Mouse (Mus musculus) thymus, postnatal 10 days (tissue): ENCODE measurements around the gene Wbp2.

Source experiments
- DNase-seq, 2 experiments: peaks; one replicate each; pipeline ENCODE4 v3.0.0; 2021; ENCODE audit warnings: low spot score in 2 of 2

The Wbp2 gene

DNA sequence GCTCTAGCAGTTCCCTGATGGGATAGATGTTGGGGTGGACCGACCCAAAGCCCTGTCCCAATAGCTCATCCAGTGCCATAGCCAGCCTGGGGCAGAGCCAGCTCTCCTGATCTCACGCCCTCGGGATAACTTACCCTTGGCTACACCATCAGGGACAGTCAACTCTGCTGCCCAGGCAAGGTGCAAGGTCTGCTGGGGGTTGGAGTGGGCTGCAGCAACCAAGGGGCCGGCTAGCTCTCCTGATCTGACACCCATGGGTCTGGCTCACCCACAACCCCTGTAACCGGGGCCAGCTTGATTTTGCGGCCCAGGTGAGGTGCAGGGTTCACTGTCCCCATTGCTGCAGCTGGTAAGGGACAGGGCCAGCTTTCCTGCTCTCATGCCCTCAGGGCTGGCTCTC lies 4.8 kb upstream of the Wbp2 start:
- DNase-seq, result no peak

DNA sequence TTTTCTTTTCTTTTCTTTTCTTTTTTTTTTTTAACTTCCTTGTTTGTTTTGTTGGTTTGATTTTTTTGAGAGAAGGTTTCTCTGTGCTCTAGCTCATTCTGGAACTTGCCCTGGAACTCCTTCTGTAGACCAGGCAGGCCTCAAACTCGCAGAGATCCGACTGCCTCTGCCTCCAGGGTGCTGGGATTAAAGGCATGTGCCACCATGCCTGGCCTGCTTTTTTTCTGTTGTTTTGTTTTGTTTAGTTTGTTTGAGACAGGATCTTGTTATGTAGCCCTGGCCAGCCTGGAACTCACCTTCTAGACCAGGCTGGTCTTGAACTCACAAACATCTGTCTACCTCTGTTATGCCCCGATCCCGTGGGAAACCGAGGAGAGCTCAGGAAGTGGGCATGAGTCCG lies 2.8 kb upstream of the Wbp2 start:
- DNase-seq, result no peak

DNA sequence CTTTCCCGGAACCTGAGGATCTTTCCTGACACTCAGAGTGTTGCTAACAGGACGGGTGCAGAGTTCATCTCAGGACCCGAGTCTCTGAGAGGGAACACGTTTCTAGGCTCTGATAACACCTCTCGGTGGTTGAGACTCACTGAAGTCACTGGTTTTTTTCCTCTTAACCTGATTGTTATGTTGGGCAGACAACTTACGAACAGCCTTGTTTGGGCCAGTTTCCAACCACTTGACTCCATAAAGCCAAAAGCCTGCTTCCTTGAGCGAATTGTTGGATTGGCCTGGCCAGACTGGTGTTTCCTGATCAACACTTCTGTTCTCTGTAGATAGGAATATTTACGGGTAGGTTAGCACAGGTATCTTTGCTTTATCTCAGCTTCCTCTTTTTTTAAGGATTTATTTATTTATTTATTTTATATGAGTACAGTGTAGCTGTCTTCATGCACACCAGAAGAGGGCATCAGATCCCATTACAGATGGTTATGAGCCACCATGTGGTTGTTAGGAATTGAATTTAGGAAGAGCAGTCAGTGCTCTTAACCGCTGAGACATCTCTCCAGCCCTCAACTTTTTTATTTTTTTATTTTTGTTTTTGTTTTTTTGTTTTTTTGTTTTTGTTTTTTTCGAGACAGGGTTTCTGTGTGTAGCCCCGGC lies 2.1 kb upstream of the Wbp2 start:
- DNase-seq, result no peak

DNA sequence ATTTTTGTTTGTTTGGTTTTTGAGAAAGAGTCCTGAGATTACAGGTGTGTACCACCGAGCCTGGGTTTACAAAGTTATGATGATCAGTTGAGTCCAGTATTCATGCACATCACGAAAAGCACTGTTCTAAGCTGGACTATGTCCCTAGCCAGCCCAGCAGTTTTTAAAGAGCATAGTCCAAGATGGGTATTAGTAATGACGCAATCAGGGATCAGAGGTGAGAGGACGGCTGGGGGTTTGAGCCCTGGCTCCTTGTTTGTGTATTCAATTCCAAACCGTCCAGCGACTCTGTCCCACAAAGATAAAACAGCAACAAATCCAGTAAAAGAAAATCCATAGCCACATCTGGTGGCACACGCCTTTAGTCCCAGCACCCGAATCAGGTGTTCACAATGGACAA lies 1.4 kb upstream of the Wbp2 start:
- no peak for DNase-seq

DNA sequence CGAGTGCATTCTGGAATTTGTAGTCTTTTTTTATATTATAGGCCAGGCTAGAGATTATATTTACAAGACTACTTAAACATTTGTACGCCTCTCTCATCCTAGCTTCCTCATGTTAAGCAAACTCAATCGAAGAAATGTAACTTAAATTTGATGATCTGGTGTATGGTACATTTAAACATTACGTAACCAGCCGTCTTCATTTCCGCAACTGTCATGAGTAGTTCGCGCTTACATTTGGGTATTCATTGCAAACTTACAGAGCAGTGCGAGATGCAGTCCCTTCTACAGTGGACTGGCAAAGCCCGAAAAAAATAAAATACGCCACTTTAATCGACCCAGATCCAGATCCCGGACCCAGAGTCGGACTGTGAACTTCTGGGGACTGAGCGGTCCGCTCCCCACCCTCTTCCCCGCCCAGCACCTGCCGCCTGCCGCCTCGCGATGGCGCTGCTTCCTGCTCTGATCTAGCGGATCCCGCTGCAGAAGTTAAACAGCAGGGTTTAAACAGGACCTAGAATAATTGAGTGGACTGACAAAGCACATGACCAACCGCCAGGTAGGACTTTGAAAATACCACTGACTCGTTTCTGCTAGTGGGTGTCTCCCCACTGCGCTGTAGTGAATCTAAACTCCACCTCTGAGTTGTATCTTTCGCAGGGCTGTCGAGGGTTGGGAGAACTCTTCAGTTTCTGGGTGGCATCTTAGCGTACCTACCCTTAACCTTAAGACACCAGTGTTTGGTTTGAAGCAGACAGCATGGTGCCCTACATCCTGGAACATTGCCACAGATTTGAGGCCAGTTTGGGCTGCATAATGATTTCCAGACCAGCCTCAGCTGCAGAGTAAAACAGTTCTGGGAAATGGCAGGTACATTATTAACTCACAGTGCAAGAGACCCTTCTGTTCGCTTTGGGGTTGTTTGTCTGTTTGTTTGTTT lies 667 bp upstream of the Wbp2 start:
- peak; percentile 84 to 88 for DNase-seq

DNA sequence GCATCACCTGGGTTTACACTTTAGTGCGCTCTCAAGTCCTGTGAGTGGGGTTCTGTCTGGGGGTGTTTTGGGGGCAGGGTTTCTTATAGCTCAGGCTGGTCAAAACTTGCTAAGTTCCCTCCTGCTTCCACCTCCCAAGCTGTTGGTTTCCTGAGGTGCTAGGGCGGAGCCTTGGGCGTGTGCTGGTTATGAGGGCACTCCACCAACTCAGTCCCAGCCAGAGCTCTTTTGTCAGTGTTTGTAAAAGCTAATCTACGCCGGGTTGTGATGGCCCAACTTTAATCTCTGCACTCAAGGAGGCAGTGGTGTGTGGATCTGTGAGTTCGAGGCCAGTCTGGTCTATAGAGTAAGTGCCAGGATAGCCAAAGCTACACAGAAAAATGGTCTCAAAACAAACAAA lies 2.6 kb downstream of the Wbp2 start:
- DNase-seq, result no peak

DNA sequence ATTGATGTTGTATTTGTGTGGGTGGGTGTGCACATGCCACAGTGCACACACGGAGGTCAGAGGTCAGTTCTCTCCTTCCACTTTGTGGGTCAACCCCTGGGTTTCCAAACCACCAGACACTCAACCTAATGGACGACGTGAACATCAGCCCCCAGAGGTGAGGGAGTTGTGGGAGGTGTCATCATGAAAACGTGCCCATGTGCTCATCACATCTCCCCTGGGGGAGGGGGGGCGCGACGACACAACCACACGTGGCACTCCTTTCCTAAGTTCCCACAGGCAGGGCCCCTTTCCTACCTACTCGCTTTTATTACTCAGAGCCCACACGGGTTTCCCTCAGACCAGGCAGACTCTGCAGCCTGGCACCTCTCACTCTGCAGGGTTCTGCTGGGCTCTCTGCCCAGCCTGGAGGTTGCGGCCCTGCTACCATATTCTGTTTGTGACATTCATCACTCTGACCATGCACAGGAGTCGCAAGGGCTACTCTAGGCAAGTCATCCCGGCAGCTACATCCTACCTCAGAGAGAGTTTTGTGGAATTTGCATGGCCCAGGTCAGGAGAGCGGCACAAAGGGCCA lies 3.6 kb downstream of the Wbp2 start:
- no peak for DNase-seq

DNA sequence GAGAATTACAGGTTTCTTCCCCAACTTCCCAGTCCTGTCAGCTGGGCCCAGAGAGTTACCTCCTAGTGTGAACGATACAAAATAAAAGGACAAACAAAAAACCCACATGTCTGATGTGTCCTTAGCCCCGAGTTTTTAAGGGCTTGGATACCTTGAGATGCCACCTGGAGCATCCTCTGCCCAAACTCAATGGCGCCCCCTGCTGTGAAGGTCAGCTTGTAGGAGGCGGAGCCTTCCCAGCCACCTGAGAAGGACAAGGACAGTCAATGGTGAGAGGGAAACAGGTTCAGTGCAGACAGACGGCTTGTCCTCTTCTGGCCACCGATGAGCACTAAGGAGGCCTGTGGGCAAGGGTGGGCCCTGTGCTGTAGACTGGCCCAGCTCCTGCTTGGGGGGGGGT lies 5.7 kb downstream of the Wbp2 start:
- peak; percentile 61 to 89 for DNase-seq

DNA sequence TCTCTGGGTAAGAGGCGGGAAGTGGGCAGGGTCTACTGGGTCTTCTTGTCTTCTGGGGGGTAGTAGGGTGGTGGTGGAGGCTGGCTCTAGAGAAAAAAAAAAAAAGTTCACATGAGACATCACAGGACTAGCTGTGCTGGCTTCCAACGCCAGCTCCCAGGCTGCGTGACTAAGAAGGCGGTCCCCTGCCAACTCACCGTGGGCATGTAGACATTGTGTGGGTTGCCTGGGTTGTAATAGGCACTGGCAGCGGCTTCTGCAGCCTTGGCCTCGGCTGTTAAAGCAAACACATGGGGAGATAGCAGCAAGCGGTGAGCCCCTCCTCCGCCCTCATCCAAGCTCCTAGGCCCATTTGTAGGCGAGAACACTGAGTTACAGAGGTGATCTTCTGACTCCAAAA lies 7.3 kb downstream of the Wbp2 start:
- DNase-seq, result no peak

DNA sequence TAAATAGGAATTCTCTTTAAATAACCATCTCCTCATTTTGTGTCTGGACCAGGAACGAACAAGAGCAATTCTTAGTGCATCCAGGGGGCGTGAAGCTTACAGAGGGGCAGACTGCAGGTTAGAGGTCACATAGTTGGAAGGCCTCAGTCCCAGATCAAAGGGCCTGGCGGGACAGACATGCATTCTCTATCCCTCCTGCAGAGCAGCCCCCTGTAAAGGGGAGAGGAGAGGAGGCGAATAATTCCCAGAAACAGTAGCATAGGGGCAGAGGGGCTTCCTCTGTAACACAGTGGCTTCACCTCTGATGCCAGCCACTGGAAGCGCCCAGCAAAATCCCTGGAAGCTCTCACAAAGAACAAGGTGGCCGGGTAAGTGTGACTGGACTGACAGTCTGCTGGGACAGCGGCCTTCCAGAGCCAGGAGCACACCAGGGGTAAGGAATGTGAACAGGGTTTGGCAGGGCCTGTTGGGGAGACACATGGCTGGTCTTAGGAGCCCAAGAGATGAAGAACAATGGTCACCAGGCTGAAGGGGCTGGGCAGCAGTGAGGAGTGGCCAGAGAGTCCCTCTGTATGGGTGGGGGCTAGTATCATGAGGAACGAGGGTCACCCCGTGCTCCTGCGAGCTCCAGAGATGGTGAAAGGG lies 8.0 kb downstream of the Wbp2 start:
- DNase-seq, result peak in 1 of 2 experiments; percentile 29

DNA sequence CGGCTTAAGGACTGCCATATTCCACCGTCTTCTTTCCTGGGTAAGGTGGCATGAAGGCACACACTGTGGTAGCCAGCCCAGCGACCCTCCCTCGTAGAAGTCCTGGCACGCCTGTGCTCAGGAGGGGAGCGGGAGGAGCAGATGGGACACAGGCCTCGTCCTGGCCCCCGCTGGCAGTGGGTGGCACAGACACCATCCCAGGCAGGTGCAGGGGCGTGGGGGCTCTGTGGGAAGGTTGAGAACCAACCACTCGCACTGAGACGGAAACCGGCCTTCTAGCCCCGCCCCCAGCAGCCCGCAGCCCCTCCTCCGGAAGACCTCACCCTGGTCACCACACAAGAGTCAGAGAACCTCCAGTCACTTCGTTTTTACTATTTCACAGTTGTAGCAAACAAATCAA lies 8.6 kb downstream of the Wbp2 start:
- DNase-seq, result peak; percentile 90 to 92

DNA sequence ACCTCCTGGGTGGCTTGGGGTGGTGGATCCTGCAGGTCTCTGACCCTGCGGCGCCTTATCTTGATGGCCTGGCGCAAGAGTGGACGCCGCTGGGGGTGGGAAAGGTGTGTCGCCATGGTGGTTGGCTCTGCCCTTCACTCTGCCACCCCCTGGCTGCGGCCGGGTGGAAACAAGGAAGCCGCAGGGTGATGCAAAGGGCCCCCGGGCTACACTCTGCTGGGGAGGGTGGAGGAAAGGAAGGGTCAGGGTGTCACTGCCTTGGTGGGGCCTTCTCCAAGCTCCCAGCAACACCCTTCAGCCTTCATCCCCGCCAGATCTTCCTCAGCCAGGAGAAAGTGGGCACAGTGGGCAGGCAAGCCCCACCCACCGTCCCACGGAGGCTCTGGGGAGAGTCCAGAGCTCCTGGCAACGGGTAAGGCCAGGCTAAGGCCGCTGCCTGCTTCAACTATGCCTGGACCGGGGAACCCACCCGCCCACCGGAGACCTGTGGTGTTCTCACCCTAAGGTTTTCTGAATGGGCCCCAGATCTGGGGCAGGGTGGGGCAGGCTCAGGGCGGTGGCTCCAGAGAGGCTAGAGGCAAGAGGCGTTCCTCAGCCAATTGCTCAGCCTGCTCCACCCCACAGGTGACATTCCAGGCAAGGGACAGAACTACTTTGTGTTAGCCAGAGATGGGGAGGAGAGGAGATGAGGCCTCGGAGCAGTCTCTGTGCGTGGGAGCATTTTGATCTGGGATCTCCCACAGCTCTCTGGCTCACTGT lies 9.2 kb downstream of the Wbp2 start, which contains the start of gene Unc13d:
TSS of gene Unc13d (minus strand) at position 516 of the 759 bp plus-strand sequence.
- peak; percentile 64 to 73 for DNase-seq

DNA sequence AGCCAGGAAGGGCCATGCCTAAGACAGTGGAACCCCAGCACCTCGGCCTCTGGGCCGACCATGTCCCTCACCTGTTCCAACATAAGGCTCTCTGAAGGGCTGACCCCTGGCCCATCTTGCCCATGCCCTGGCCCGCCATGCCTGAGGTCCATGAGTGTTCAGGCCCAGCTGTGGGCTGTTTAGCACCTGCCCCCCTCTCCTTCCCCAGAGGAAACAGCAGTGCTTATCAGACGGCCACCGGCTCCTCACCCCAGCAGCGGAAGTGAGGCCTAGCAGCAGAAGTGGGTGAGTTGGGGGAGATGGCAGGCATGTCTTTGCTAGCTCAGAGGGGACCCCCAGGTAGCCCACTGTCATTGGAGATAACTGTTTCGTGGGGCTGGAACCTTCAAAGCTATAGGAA lies 10.0 kb downstream of the Wbp2 start:
- peak; percentile 73 to 75 for DNase-seq

DNA sequence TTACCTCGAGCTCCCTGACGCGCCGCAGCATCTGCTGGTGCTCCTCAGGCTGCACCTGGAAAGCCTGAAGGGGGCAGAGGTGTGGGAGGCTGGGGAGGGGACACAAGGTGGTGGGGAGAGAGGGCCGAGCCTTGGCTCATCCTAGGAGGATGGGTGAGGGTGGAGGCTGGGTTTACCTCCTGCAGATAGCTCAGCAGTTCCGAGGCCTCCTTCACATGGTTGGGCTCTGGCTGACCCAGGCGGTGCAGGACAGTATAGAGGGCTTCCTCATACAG lies 10.6 kb downstream of the Wbp2 start:
- peak in 1 of 2 experiments; percentile 26 for DNase-seq

DNA sequence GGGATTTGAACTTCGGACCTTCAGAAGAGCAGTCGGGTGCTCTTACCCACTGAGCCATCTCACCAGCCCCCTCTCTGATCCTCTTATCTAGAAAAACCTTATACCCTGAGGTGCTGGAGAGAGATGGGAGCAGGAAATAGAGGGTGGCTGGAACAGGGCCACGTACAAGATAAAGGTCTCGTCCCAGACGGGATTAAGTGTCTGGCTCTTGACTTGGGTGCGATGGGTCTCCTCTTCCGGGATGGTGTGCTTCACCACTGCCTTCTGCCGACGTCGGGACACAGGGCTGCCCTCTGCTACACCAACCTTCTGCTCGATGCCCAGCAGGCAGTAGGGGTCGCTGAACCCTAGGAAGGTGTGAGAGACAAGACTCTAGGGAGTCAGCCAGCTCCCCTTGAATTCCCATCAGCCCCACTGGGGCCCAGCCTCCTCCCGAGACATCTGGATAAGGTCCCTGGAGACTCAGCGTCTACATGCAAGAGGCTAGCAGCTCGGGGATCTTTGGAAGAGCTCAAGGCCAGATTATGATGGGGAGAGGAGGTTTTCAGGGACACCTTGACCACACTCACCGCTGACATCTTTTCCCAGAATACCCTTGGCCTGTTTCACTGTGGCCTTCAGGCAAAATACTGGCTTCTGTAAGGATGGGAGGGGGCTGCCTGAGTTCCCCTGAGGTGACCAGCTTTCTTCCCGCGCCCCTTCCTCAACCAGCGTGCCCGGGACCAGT lies 11.1 kb downstream of the Wbp2 start:
- DNase-seq, result no peak

DNA sequence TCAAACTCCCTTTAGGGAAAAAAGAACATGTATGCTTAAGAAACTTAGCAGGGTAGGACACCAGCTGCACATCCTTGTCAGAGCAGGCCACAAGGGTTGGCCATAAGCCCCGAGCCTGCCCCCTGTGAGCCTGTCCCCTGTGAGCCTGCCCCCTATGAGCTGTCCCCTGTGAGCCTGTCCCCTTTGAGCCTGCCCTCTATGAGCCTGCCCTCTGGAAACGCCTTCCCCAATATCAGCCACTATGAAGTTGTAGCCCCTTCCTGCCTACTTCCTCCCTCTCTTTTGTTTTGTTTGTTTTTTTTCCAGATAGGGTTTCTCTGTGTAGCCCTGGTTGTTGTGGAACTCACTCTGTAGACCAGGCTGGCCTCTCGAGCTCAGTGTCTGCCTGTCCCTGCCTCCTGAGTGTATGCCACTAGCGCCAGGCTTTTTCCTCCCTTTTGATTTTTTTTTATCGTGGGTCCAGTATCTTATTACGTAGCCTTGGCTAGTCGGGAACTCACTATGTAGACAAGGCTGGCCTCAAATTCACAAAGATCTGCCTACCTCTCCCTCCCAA lies 12.3 kb downstream of the Wbp2 start:
- no peak for DNase-seq

DNA sequence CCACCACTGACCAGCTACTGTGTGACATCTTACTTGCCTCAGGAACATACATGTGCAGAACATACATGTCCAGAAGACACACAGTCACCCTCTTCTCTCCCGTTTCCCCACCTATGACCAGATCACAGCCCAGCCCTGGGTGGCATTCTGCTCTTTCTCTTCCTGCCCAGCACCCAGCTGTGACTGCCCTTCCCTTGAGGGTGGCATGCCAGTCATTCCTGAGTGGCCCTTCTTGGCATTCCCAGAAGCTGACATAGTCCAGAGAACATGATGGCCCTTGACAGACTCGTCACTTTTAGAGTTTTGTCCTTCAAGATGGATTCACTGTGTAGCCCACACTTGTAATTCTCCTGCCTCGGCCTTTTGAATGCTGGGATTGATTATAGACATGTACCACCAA lies 14.2 kb downstream of the Wbp2 start:
- no peak for DNase-seq

DNA sequence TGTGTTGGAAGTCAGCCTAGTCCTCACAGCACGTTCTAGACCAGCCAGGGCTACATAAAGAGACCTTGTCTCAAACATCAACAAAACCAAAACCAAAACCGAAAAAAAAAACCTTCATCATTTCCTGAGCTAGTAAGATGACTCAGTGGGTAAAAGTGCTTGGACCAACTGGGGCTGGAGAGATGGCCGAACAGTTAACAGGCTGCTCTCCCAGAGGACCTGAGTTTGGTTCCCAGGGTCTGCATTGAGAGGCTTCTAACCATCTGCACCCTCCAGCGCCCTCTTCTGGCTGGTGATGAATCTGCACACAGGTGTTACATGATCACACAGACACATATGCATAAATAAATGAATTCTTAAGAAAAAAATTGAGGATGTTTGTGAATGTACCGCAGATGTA lies 15.3 kb downstream of the Wbp2 start:
- DNase-seq, result peak in 1 of 2 experiments; percentile 62

DNA sequence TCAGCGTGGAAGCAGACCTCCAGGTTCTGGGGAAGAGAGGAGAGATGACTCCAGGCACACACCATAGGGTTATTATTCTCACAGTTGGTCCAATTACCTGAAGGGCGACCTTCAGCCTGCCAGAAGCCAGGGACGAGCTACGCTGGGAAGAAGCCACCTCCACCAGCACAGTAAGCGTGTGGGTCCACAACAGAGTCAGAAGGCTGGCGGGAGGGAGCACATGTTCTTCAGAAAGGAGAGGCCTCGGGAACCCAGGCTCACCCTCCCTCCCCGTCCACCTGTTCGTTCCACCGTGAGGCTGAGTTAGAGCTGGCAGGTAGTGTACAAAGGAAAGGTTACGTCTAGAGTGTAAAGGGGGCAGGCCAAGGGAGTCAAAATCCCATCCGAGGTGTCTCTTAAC lies 21.4 kb downstream of the Wbp2 start:
- no peak for DNase-seq

DNA sequence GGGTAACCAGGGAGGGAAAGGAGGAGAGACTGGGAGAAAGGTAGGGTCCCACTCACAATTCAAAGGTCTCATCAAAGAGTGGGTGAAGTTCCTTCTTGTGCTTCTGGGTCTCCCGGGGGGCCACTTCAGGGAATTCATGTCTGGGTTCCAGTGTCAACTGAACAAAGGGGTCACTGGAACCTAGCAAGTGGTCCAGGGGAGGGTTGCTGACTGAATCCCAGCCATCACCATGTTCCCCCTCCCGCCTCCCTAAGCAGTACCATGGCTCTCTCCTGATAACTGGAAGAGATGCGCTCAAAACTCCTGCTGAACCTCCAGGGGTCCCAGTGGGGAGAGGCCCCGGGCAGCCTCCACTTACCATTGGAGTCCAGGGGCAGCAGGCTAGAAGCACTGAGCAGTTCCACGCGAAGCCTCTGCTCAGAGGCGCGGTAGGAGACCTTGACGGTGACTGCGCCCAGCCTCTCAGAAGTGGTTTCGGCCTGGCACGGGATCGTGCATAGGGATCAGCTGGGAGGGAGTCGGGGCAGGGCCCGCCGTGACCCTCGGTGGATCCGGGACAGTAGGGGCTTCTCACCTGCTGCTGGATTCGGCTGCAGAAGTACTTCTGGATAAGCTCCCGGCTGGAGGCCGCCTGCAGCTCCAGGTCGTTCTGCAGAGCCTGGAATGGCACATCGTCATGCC lies 22.5 kb downstream of the Wbp2 start:
- no peak for DNase-seq
